Mouse (Mus musculus) urinary bladder, adult 2 months (tissue): Measurements from ENCODE around the gene Hes3. TPM values are rescaled to one million over a fixed set of nuclear protein-coding genes. Genes with fewer than 3 reads are reported as not detected.

Source experiments
- DNase-seq: peaks from one replicate; pipeline ENCODE4 v3.0.0; 2022; ENCODE audit warnings: low spot score
- polyA plus RNA-seq: library from polyadenylated mRNA; depleted of rRNA; stranded (reverse); fragments of >200 nt; gene quantifications from 2 replicates; pipeline ENCODE4 v1.2.3, GENCODE M21; 2012; rRNA removed

Hes3 gene
- polyA plus RNA-seq, 1 experiment: not detected

GRCm38 (mm10) chr4:152260451-152260850 is 31.0 kb downstream of the Hes3 start:
- DNase-seq: no peak

GRCm38 (mm10) chr4:152257070-152257469 is 34.4 kb downstream of the Hes3 start:
- no peak for DNase-seq

- DNase-seq: no peak
These were observed 38.2 kb downstream of the Hes3 start for GRCm38 (mm10) chr4:152253183-152253759.

- DNase-seq: no peak
These were observed 40.8 kb downstream of the Hes3 start for GRCm38 (mm10) chr4:152250615-152251014.

- no peak for DNase-seq
These were observed 44.3 kb downstream of the Hes3 start for GRCm38 (mm10) chr4:152247195-152247594.

- no peak for DNase-seq
These were observed 45.5 kb downstream of the Hes3 start for GRCm38 (mm10) chr4:152246011-152246410.

GRCm38 (mm10) chr4:152244545-152245522 is 46.6 kb downstream of the Hes3 start:
- no peak for DNase-seq

- no peak for DNase-seq
These were observed 47.5 kb downstream of the Hes3 start for GRCm38 (mm10) chr4:152243969-152244368.

GRCm38 (mm10) chr4:152243241-152243891 is 48.1 kb downstream of the Hes3 start:
- no peak for DNase-seq

GRCm38 (mm10) chr4:152239974-152240373 is 51.5 kb downstream of the Hes3 start:
- no peak for DNase-seq

Other genes starting within 250 kb of the Hes3 start
- 13.2 and 14.6 TPM in 2 replicates for gene Plekhg5, start 219.2 kb downstream of the Hes3 start, polyA plus RNA-seq
- gene Tnfrsf25, start 175.7 kb downstream of the Hes3 start, polyA plus RNA-seq: 3.7 TPM in 2 replicates
- 6.0 and 7.8 TPM in 2 replicates for gene Espn, start 139.3 kb downstream of the Hes3 start, polyA plus RNA-seq
- 0.23 and 0.46 TPM in 2 replicates for gene Hes2, start 132.8 kb downstream of the Hes3 start, polyA plus RNA-seq
- 44.9 and 48.1 TPM in 2 replicates for gene Acot7, start 113.5 kb downstream of the Hes3 start, polyA plus RNA-seq
- 31.3 and 39.2 TPM in 2 replicates for gene Gpr153, start 17.4 kb downstream of the Hes3 start, polyA plus RNA-seq
- 25.2 and 26.2 TPM in 2 replicates for gene Icmt, start 5.6 kb upstream of the Hes3 start, polyA plus RNA-seq
- 28.0 and 34.9 TPM in 2 replicates for gene Rnf207, start 27.3 kb upstream of the Hes3 start, polyA plus RNA-seq
- gene Rpl22, start 34.1 kb upstream of the Hes3 start, polyA plus RNA-seq: 727 and 877 TPM in 2 replicates
- gene Chd5, start 47.0 kb upstream of the Hes3 start, polyA plus RNA-seq: 0.55 and 0.56 TPM in 2 replicates
- 1.2 and 1.6 TPM in 2 replicates for gene Nphp4, start 185.0 kb upstream of the Hes3 start, polyA plus RNA-seq
- 1.8 and 2.7 TPM in 2 replicates for gene Kcnab2, start 186.2 kb upstream of the Hes3 start, polyA plus RNA-seq